ENCODE assay signal across 14 mouse cellular contexts in genomic region chr4:58699236-58699798, GRCm38 (mm10).
"Had no signal": no experiment of that assay in that cellular context is flagged by ENCODE, and none has a peak within 500 bp of the region (broad histone marks: within the 10 kb centered on the region; RNA-seq: fewer than 3 reads in every experiment).

No protein-coding gene starts in this region.

- H3K27me3 ChIP-seq: limb, embryonic 15.5 days; liver, embryonic 13.5 days; megakaryocyte, embryonic 14.5 days; midbrain, embryonic 12.5 days; neural tube, embryonic 15.5 days had no signal

- ATAC-seq: liver, postnatal 0 days had no signal

- H3K36me3 ChIP-seq: limb, embryonic 15.5 days; liver, embryonic 13.5 days; midbrain, embryonic 12.5 days; neural tube, embryonic 15.5 days had no signal

- H3K27ac ChIP-seq: kidney, postnatal 0 days; limb, embryonic 15.5 days; liver, embryonic 13.5 days; midbrain, embryonic 12.5 days; neural tube, embryonic 15.5 days had no signal

- H3K4me1 ChIP-seq: limb, embryonic 15.5 days; liver, embryonic 13.5 days; megakaryocyte, embryonic 14.5 days; midbrain, embryonic 12.5 days; neural tube, embryonic 15.5 days had no signal

- H3K9me3 ChIP-seq: limb, embryonic 15.5 days; liver, embryonic 13.5 days; midbrain, embryonic 12.5 days; neural tube, embryonic 15.5 days had no signal

- DNase-seq: kidney, adult 11 months; kidney, adult 9 months; kidney, postnatal 36 days; layer of hippocampus, adult 9-11 months; layer of hippocampus, postnatal 36 days; liver, embryonic 13.5 days; liver, postnatal 0 days; right cerebral cortex, adult 18-20 months; right cerebral cortex, postnatal 25 days had no signal

- H3K9ac ChIP-seq: limb, embryonic 15.5 days; liver, embryonic 13.5 days; liver, postnatal 0 days; midbrain, embryonic 12.5 days; neural tube, embryonic 15.5 days had no signal

- H3K4me2 ChIP-seq: limb, embryonic 15.5 days; liver, embryonic 13.5 days; midbrain, embryonic 12.5 days; neural tube, embryonic 15.5 days had no signal

- H3K4me3 ChIP-seq: limb, embryonic 15.5 days; liver, embryonic 13.5 days; megakaryocyte, embryonic 14.5 days; midbrain, embryonic 12.5 days; neural tube, embryonic 15.5 days had no signal
